Mouse (Mus musculus): Measurements from ENCODE around the gene Mndal. TPM values are rescaled to one million over a fixed set of nuclear protein-coding genes. Genes with fewer than 3 reads are reported as not detected.
A peak's percentile ranks its signal among the peaks of the same experiment; 100 is the strongest.
"Not testable (repeated sequence)": the region's sequence is repeated elsewhere in the genome, so short reads cannot be mapped to it uniquely, and the experiment has no call there.

Gene Mndal
- 39.2 and 48.4 TPM in 2 replicates for total RNA-seq (2014; fragmentation: Nextera tagmentation)
- 48.0 and 63.2 TPM in 2 replicates for total RNA-seq (2017)

DNA sequence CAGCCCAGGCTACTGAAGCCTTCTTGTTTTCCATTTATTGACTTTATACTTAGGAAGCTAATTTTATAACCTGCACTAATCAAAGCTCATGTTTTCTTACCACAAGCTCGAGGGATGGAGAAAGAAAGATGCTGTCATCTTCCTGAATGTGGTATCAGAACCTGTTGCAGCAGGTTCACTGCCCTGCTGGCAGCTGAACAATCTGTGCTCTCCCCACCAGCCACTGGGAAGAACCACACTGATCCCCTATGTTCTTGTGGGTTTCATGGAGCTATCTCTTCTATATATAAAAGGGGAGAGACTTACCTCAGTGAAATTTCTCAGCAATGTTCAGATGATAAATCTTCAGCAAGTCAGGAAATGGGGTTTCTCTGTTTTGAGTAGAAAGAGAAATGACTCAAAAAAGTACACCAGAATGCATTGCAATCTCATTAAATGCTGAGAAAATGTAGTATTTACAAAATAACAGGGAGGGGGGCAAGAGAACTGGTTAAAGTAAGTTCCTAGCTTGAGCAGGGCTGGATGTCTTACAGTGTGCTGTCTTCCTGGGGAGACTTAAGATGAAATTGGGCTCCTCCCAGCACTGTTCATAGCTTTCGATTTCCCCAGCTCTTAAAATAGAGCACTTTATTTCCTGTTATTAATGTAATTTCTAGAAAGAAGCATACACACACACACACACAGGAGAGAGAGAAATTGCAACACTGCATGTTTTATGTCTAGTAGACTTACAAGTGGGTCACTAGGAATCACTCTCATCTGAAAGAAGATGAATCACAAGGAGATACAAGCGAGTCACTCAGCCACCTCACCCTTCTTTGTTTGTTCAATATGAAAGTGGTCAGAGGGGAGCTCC, at the start of gene Mndal, which contains the start of gene Ifi203:
Gene Mndal (minus strand): TSS at position 568 of the 856 bp plus-strand sequence.
Gene Ifi203 (minus strand): TSS at position 749 of the 856 bp plus-strand sequence.
- ATAC-seq (replicated peaks; ENCODE audit: low FRiP score, low TSS enrichment, poor library complexity, severe bottlenecking), result peak; percentile 75

DNA sequence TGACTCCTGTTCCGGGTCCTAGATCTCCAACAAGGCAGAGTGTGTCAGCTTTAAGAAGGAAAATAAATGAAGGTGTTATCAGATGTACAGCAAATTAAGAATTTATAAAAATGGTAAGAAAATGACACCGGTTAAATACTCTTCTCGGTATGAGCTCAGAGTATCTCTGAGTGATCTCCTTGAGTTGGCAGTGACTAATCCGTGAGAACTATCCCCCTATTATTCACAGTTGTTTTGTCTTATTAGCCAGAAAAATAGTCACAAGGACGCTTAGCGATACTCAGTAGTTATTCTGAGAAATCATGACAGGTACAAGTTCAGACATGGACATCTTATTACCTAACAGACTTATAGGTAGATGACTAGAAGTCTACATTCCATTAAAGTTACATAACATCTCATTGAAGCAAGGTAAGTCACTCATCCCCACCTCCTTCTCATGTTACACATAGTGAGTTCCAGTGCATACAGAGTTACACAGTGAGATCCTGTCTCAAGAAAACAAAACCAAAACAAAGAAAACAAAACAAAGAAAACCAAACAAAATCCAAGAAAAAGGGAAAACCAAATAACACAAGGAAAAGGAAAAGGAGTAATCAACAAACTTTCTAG, 40.5 kb upstream of the Mndal start, which contains the start of gene Ifi202b:
Gene Ifi202b (minus strand): TSS at position 51 of the 612 bp plus-strand sequence.
- 0 out of 2 replicates have a peak, but pooled peaks have one; percentile 41 for ATAC-seq (replicated peaks; ENCODE audit: low FRiP score, low TSS enrichment, poor library complexity, severe bottlenecking)

DNA sequence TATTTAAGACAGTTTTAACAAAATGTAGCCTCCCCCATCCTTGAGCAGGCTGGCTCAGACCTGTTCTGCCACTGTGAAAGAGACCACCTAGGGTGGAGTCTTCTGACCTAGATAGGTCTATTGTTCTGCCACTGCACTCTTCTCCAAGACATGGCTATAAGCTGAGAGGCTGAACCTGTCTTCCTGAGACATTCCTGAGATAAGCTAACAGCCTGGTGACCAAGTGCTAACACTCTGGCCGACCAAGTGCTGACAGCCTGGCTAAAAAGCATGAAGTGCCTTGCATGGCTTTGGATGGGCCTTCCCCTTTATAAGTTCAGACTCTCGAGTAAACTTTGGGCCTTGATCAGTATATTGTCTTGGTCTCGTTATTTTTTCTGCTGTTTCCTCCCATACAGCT, 38.7 kb upstream of the Mndal start:
- ATAC-seq (replicated peaks; ENCODE audit: low FRiP score, low TSS enrichment, poor library complexity, severe bottlenecking), result not testable (repeated sequence)

DNA sequence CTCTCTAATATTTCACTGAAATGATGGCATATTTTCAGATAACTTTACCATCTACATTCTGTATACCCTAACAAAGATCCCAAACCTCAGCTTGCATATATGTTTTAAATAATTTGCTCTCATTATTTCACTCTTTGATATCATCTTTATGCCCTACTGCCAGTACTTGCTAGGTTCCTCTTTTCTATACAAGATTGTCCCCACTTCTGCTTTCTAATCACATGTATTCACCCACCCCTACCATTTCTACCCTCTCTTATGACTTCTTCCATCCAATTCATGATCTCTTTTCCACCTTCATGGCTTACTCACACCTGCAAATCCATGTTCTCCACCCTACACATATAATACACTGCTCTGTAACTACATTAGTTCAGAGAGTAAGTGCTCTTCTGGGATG, 35.3 kb upstream of the Mndal start:
- no peak for ATAC-seq (replicated peaks; ENCODE audit: low FRiP score, low TSS enrichment, poor library complexity, severe bottlenecking)

DNA sequence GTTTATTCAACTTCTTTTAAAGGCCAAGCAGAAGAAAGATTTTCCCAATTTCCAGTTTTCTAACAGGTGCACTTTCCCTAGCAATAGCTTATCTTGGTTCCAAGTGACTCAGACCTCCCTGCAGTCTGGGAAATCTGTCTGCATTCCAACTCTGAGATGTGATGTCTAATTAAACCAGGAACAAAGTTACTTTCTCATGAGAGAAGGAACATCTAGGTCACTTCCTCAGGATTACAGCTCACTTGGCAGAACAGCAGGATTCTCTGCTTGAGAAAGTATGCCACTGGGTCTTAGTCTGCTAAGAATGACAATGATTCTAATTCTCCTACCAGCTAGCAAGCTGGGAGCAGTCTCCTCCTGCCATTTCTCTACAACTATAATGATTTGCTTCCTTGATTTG, 30.8 kb upstream of the Mndal start:
- ATAC-seq (replicated peaks; ENCODE audit: low FRiP score, low TSS enrichment, poor library complexity, severe bottlenecking), result no peak

DNA sequence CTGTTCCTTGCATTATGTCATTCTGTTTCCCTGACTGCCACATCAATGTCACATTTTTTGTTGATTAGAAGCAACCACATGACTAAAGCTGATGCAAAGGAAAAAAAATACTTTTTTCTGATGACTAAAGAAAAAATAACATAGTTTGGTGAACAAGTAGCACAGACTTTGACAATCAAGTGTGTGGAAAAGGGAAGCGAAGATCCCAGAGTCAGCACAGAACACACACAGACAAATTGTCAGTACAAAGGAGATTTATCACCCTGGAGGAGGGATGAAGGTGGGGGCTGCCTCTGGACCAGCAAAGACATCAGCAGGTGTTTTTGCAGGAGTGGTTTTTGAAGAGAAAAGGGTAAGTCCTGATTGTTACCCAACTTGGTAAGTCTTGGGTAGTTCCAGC, 19.2 kb upstream of the Mndal start:
- not testable (repeated sequence) for ATAC-seq (replicated peaks; ENCODE audit: low FRiP score, low TSS enrichment, poor library complexity, severe bottlenecking)

DNA sequence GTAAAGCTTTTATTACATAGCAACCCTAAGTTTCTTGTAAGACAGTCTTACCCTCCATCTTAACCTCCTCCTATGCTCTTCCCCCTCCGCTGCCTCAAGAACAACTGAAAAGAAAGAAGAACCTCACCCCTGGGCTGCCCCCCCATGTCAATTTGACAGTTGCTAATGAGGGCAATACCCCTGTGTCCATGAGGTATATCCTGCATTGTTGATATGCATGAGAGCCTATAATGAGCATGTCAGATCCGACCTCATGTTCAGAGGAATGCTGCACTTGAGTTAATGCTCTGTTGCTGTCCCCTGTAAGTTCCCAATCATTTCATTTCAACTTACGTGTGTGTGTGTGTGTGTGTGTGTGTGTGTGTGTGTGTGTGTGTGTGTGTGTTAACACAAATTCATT, 17.7 kb upstream of the Mndal start:
- ATAC-seq (replicated peaks; ENCODE audit: low FRiP score, low TSS enrichment, poor library complexity, severe bottlenecking), result not testable (repeated sequence)

DNA sequence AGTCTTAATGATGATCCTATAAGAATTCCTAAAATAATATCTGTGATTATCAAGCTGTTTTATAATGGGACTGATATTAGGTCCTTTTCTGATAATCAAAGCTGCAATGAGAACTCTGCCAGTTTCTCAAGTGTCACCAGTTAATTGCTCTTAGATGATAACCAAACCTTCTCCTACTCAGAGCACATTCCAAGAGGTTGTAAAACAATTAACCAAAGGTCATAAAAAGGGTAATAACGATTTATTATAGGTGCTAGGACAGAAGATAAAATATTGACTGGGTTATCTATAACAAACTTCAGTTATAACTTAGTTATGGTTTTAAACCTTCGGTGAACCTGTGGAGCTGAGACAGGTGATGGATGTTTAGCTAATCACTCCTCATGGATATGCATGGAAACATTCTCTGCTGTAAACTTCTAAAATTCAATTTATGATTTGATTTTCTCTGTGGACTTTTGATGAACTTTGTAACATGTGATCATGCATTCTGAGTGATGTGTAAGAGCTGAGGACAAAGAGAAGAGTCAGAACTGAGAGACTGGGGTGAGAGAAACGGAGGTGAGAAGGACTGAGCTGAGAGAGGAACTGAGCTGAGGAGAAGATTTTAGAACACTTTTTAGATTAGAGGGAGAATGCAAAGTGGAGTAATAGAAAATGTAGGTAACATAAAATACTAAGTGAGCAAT, 13.7 kb upstream of the Mndal start:
- not testable (repeated sequence) for ATAC-seq (replicated peaks; ENCODE audit: low FRiP score, low TSS enrichment, poor library complexity, severe bottlenecking)

DNA sequence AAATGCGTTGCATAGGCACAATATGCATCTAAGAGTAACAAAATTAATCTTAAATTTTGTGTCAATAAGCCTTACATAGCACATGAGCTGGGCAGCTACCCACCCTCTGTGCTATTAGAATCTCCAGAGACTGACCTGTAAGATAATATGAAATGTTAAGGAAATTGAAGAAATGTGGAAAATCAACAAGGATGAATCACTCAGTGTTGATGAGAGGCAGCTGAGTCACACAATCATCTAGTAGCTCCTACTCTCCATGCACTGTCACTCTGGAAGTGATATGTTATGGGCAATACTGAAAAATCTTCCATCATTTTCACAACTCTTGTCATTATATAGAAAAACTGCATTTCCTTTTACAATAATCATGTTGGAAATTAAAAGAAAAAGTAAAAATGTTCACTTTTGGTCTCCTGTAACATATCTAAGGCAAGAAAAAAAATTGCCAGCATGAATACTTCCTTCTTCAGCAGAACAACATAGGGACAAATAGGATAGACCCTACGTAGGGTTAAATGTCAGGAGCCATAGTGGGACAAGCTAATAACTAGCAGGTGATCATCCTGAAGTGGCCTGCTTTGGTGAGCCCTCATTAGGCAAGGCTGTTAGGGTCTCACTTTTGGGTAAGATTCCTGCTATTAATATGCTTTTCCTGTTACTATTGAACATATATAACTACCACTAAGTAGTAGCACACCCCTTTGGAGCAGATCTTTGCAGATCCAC, 12.9 kb upstream of the Mndal start:
- ATAC-seq (replicated peaks; ENCODE audit: low FRiP score, low TSS enrichment, poor library complexity, severe bottlenecking), result no peak

DNA sequence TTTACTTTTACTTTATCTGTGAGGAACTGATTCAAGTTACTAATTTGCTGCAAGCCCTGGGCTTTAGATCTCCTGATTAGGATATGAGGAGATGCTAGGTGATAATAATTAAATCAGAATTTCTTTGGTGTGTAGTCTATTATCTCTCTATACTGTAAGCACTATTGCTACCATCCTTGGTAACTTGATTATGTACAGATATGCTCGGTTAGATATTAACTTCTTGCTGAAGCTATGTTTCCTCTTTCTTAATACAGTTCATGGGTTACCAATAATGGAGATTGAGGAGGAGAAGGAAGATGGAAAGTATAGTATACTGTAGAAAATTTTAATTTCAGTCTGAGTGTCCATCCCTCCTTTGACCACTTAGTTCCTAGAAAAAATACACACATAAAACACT, 11.3 kb upstream of the Mndal start:
- ATAC-seq (replicated peaks; ENCODE audit: low FRiP score, low TSS enrichment, poor library complexity, severe bottlenecking), result no peak

DNA sequence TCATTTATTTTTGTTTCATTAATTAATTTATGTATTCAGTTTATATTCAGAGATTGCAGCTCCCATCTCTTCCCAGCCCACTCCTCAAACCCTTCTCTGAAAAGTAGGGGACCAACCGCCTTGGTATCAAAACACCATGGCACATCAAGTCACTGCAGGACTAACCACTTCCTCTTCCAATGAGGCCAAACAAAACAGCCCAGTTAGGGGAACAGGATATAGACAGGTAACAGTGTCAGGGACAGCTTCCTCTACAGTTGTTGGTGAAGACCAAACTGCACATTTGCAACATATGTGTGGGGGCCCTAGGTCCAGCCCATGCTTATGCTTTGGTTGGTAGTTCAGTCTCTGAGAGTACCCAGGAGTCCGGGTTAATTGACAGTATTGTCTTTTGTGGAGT, 6.8 kb upstream of the Mndal start:
- ATAC-seq (replicated peaks; ENCODE audit: low FRiP score, low TSS enrichment, poor library complexity, severe bottlenecking), result 0 out of 2 replicates have a peak, but pooled peaks have one; percentile 34

DNA sequence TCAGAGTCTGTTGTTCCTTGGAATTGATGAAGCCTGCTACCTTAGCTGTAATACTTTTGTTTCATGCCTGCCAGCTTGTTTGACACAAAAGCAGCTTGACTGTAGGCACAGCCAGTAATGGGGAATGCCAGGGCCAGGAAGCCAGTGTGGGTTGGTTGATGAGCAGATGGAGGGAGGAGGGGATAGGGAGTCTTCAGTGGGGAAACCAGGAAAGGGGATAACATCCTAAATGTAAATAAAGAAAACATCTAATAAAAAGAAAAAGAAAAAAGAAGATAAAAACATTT, 432 bp upstream of the Mndal start:
- ATAC-seq (replicated peaks; ENCODE audit: low FRiP score, low TSS enrichment, poor library complexity, severe bottlenecking), result not testable (repeated sequence)

DNA sequence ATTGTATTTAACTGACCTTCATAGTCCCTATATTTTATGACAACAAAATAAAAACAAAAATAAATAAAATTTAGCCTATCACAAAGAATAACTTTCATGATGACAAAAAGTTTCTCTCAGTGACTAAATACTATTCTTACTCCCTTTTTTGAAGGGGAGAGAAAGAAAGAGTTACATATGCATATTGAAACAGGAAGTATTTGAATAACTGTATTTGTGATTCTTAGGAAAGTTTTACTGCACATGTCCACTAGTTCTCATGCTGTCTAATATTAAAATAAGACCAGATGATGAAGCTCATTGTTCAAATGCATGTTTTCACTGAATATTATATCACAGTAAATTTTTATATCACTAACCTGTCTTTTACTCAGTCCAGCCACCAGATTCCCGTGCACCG, 769 bp downstream of the Mndal start:
- peak; percentile 6; the same call in 1 of the 2 replicates for ATAC-seq (replicated peaks; ENCODE audit: low FRiP score, low TSS enrichment, poor library complexity, severe bottlenecking)

DNA sequence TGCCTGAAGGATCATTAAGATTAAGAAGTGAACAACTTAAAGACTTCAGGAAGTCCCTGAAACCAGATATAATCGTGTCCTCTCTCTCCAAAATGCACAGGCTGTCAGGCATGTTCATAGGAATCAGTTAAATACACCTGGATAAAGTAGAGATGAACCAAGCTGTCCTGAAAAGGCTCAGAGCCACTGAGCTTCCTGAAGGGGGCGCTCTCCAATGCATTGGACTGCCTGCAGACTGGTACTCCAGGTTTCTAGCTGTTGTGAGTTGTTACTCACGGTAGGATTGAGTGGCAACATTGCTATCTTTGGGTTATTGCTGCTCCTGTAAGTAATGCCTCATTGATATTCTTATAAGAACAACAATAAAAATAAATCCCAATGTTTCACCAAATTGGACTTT, 23.0 kb downstream of the Mndal start:
- 0 out of 2 replicates have a peak, but pooled peaks have one; percentile 51 for ATAC-seq (replicated peaks; ENCODE audit: low FRiP score, low TSS enrichment, poor library complexity, severe bottlenecking)

DNA sequence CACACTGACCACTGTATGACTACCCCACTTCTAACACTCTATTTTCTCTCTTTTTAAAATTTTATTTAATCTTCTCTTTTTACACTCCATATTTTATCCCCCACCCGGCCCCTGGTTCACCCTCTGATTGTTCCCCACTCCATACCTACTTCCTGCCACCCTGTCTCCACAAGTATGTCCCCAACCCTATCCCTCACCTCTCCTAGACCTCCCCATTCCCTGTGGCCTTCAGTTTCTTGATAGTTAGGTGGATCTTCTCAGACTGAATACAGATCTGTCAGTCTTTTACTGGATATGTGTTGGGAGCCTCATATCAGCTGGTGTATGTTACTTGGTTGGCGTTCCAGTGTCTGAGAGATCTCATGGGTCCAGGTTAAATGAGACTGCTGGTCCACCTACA, 27.7 kb downstream of the Mndal start:
- ATAC-seq (replicated peaks; ENCODE audit: low FRiP score, low TSS enrichment, poor library complexity, severe bottlenecking), result no peak

DNA sequence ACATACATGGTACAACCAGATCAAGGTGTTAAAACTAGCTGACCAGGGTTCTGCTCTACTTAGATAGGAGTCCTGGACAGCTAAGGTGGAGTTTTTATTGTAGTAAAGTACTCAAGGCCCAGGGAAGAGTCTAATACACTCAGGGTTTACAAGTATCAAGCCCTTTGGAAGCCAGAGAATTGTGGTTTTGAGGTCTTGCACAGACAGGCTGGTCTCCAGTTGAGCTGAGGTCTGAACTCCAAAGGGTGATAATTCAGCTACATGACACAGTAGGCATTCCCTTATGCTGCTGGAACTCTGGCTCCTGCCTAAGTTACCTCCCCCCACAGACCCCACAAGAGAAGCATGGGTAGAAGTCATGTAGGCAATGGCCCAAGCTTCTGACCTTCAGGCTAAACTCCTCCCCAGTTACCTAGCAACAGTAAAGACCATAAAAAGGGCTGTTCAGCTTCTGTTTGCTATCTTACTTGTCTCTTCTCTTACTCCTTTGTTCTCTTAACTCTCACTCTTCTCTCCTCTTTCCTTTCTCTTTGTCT, 29.0 kb downstream of the Mndal start:
- peak; percentile 47; the same call in 1 of the 2 replicates for ATAC-seq (replicated peaks; ENCODE audit: low FRiP score, low TSS enrichment, poor library complexity, severe bottlenecking)

DNA sequence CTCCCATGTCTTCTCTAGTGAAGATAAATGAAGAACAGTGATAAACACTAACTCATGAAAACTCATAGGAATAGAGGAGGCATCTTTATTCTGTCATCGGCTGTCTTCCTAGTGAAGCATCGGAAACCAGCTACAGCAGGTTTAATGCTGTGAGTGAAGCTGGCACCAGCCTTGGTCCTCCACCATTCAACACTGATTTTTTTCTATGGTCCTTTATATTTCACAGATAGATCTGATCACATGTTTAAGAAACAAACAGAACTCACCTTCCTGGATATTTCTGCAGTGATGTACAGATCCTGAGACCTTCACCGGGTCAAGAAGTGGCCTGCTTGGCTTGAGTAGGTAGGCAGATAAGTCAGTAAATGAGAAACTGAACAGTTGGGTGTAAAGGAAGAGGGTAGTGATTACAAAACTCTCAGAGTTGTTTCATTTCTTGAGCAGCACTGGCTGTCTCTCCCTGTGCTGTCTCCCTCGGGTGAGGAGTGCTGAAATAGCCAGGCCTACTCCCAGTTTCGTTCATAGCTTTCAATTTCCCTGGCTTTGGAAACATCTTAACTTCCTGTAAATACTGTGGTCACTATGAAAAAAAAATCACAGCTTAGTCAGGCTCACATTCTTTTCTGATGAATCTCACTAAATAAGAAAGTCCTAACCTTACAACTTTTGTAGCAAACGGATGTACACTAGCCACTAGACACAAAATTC, 29.6 kb downstream of the Mndal start, which contains the start of gene Ifi211:
Gene Ifi211 (minus strand): TSS at position 499 of the 708 bp plus-strand sequence.
- ATAC-seq (replicated peaks; ENCODE audit: low FRiP score, low TSS enrichment, poor library complexity, severe bottlenecking), result peak; percentile 30; the same call in 1 of the 2 replicates

DNA sequence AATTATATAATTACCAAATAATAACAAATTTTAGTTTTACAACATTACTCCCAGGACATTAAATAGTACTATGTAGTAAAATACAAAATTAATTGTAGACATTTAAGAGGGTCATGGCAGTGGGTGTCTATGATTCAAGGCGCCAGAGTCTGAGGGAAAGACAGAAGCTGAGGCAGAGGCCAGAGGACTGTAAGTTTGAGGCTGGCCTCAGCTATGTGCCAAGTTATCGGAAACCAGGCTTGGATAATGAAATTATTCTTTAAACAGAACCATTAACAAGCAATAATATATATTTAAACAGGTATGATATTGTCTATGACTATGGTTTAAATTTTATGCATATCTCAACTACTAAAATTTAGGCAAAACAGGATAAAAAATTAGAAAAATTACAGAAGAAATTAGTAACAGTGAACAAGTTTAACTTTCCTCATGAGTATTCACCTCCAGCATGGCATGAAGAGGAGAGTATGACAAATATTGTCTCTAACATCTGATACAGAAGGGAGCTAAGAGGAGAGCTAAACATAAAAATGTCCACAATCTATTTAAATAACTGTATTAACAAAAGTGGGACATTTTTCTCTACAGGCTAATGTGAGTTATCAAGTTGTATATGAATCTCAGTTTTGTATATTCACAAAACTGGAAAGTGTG, 30.4 kb downstream of the Mndal start:
- ATAC-seq (replicated peaks; ENCODE audit: low FRiP score, low TSS enrichment, poor library complexity, severe bottlenecking), result no peak

Measured in megakaryocyte-erythroid progenitor cell, adult 5-6 weeks (primary cell).